Mouse (Mus musculus) neural tube, embryonic 14.5 days (tissue): ENCODE measurements around the gene Rhog. TPM values are rescaled to one million over a fixed set of nuclear protein-coding genes. Genes with fewer than 3 reads are reported as not detected.
A peak's percentile ranks its signal among the peaks of the same experiment; 100 is the strongest.
"Not testable (repeated sequence)": the region's sequence is repeated elsewhere in the genome, so short reads cannot be mapped to it uniquely, and the experiment has no call there.

ENCODE experiments used
- ATAC-seq: fragments of 200-750 bp; cut with Nextera tagmentation; 2 replicates; pipeline ENCODE4 v1.8.0; 2017; ENCODE audit warnings: low read depth, mild to moderate bottlenecking, moderate TSS enrichment, moderate library complexity
- H3K27ac ChIP-seq: fragments of 300-500 bp; sonication (generic); 2 replicates; pipeline ENCODE4 v1.5.1; 2014; ENCODE audit warnings: low read depth, mild to moderate bottlenecking, control low read depth, low read length, moderate library complexity, mixed read lengths
- H3K27me3 ChIP-seq: fragments of 300-500 bp; sonication (generic); 2 replicates; pipeline ENCODE4 v1.6.1; 2014; ENCODE audit warnings: low read length; ENCODE audit not compliant: control insufficient read depth, insufficient read depth
- H3K36me3 ChIP-seq: fragments of 300-500 bp; sonication (generic); 2 replicates; pipeline ENCODE4 v1.6.1; 2014; ENCODE audit warnings: low read length, mixed read lengths; ENCODE audit not compliant: control insufficient read depth, insufficient read depth
- H3K4me1 ChIP-seq: fragments of 300-500 bp; sonication (generic); 2 replicates; pipeline ENCODE4 v1.6.1; 2014; ENCODE audit warnings: low read length; ENCODE audit not compliant: control insufficient read depth, insufficient read depth
- H3K4me2 ChIP-seq: fragments of 300-500 bp; sonication (generic); 2 replicates; pipeline ENCODE4 v1.6.1; 2014; ENCODE audit warnings: mild to moderate bottlenecking, low read depth, low read length, control low read depth
- H3K4me3 ChIP-seq: fragments of 300-500 bp; sonication (generic); 2 replicates; pipeline ENCODE4 v1.5.1; 2014; ENCODE audit warnings: low read depth, low read length, control low read depth, mixed read lengths
- H3K9ac ChIP-seq: fragments of 300-500 bp; sonication (generic); replicated peaks from 2 replicates; pipeline ENCODE4 v1.6.1; 2014; ENCODE audit warnings: low read depth, mild to moderate bottlenecking, control low read depth, low read length, mixed read lengths
- H3K9me3 ChIP-seq: fragments of 300-500 bp; sonication (generic); 2 replicates; pipeline ENCODE4 v1.6.1; 2016; ENCODE audit warnings: low read length; ENCODE audit not compliant: control insufficient read depth
- WGBS: fragments of 180-500 bp; shearing (Covaris S2); extraction: QIAGEN DNeasy Blood & Tissue Kit; methylation state at CpG from one replicate; pipeline ENCODE4 v1.1.7; 2014; 5-methylcytosine and 5-hydroxymethylcytosine counted together
- polyA plus RNA-seq: library from polyadenylated mRNA; unstranded; fragments of >200 nt; fragmentation: Nextera tagmentation; extraction: Ambion mirVana; gene quantifications from 2 replicates; pipeline ENCODE4 v1.2.1, GENCODE M21; 2014

The Rhog gene
- polyA plus RNA-seq, 1 experiment from 2014 or later: 11.4 TPM

- 89% methylated on average over 3 of the region's 3 CpGs for WGBS
- Histone ChIP-seq H3K9ac (no peak overlapping the region), H3K4me2 (no peak overlapping the region), H3K9me3 (no peaks in the 10 kb centered on the region), H3K27me3 (peaks cover 9% of the 10 kb centered on the region; the same call in 1 of the 2 replicates), H3K4me3 (no peak overlapping the region), H3K36me3 (no peaks in the 10 kb centered on the region), H3K27ac (no peak overlapping the region), H3K4me1 (0 out of 2 replicates have a peak, but pooled peaks cover 6% of the 10 kb centered on the region)
- no peak for ATAC-seq
These were observed 16.6 kb upstream of the Rhog start for GRCm38 (mm10) chr7:102272422-102272948.

GRCm38 (mm10) chr7:102268395-102268748 lies 12.5 kb upstream of the Rhog start:
- peaks cover 9% of the 10 kb centered on the region; the same call in 1 of the 2 replicates for H3K27me3 ChIP-seq
- WGBS: 5% methylated on average over 12 of the region's 12 CpGs
- peak overlapping the region; percentile 66 for H3K9ac ChIP-seq
- H3K4me2 ChIP-seq: peak overlapping the region; percentile 95
- no peaks in the 10 kb centered on the region for H3K9me3 ChIP-seq
- peak overlapping the region; percentile 81 for H3K4me3 ChIP-seq
- H3K36me3 ChIP-seq: no peaks in the 10 kb centered on the region
- H3K27ac ChIP-seq: no peak overlapping the region
- ATAC-seq: no peak; the same call in 1 of the 2 replicates
- H3K4me1 ChIP-seq: 0 out of 2 replicates have a peak, but pooled peaks cover 6% of the 10 kb centered on the region

- H3K36me3 ChIP-seq: no peaks in the 10 kb centered on the region
- H3K9ac ChIP-seq: peak within 1 kb of the TSS; percentile 66
- H3K4me2 ChIP-seq: peak within 1 kb of the TSS; percentile 95
- peak; percentile 82 for ATAC-seq
- 1% methylated on average over 61 of the region's 73 CpGs for WGBS
- 0 out of 2 replicates have a peak, but pooled peaks cover 6% of the 10 kb centered on the region for H3K4me1 ChIP-seq
- H3K27ac ChIP-seq: no peak within 1 kb of the TSS
- peaks cover 9% of the 10 kb centered on the region; the same call in 1 of the 2 replicates for H3K27me3 ChIP-seq
- peak within 1 kb of the TSS; percentile 81 for H3K4me3 ChIP-seq
- no peaks in the 10 kb centered on the region for H3K9me3 ChIP-seq
These were observed 11.9 kb upstream of the Rhog start, which contains the start of gene Stim1 for GRCm38 (mm10) chr7:102267601-102268394. Stim1 (plus strand) TSS chr7:102267806.

GRCm38 (mm10) chr7:102267113-102267579 lies 11.3 kb upstream of the Rhog start:
- no peaks in the 10 kb centered on the region for H3K9me3 ChIP-seq
- WGBS: under 1% methylated on average over 34 of the region's 34 CpGs
- ATAC-seq: peak; percentile 93
- no peak overlapping the region for H3K27ac ChIP-seq
- peak overlapping the region; percentile 95 for H3K4me2 ChIP-seq
- peaks cover 9% of the 10 kb centered on the region; the same call in 1 of the 2 replicates for H3K27me3 ChIP-seq
- no peaks in the 10 kb centered on the region for H3K36me3 ChIP-seq
- peak overlapping the region; percentile 66 for H3K9ac ChIP-seq
- 0 out of 2 replicates have a peak, but pooled peaks cover 6% of the 10 kb centered on the region for H3K4me1 ChIP-seq
- peak overlapping the region; percentile 81 for H3K4me3 ChIP-seq

- H3K9me3 ChIP-seq: no peaks in the 10 kb centered on the region
- no peak overlapping the region for H3K27ac ChIP-seq
- H3K36me3 ChIP-seq: no peaks in the 10 kb centered on the region
- WGBS: 55% methylated on average over 14 of the region's 14 CpGs
- ATAC-seq: peak; percentile 44; the same call in 1 of the 2 replicates
- no peak overlapping the region for H3K9ac ChIP-seq
- H3K4me2 ChIP-seq: no peak overlapping the region
- H3K4me3 ChIP-seq: no peak overlapping the region
- 0 out of 2 replicates have a peak, but pooled peaks cover 6% of the 10 kb centered on the region for H3K4me1 ChIP-seq
- peaks cover 9% of the 10 kb centered on the region; the same call in 1 of the 2 replicates for H3K27me3 ChIP-seq
These were observed 10.7 kb upstream of the Rhog start for GRCm38 (mm10) chr7:102266401-102267042.

GRCm38 (mm10) chr7:102266021-102266400 lies 10.2 kb upstream of the Rhog start:
- H3K9ac ChIP-seq: not testable (repeated sequence)

GRCm38 (mm10) chr7:102263020-102263419 lies 7.2 kb upstream of the Rhog start:
- no peaks in the 10 kb centered on the region for H3K36me3 ChIP-seq
- no peak overlapping the region for H3K4me3 ChIP-seq
- no peak overlapping the region for H3K4me2 ChIP-seq
- no peak for ATAC-seq
- H3K4me1 ChIP-seq: no peaks in the 10 kb centered on the region
- H3K27me3 ChIP-seq: peaks cover 4% of the 10 kb centered on the region; the same call in 1 of the 2 replicates
- H3K9ac ChIP-seq: no peak overlapping the region
- no peak overlapping the region for H3K27ac ChIP-seq
- no peaks in the 10 kb centered on the region for H3K9me3 ChIP-seq
- WGBS: 95% methylated on average over 2 of the region's 2 CpGs

More at GRCm38 (mm10) chr7:102266021-102266400, 10.2 kb upstream of the Rhog start:
- not testable (repeated sequence) for H3K4me1 ChIP-seq, H3K27me3 ChIP-seq, H3K9me3 ChIP-seq, H3K4me2 ChIP-seq, H3K27ac ChIP-seq, H3K36me3 ChIP-seq, ATAC-seq, H3K4me3 ChIP-seq
- WGBS: 96% methylated on average over 10 of the region's 10 CpGs

GRCm38 (mm10) chr7:102260518-102260917 lies 4.7 kb upstream of the Rhog start:
- Histone ChIP-seq H3K36me3 (no peaks in the 10 kb centered on the region), H3K27ac (no peak overlapping the region), H3K9ac (no peak overlapping the region), H3K4me2 (no peak overlapping the region), H3K4me3 (no peak overlapping the region), H3K4me1 (no peaks in the 10 kb centered on the region), H3K9me3 (no peaks in the 10 kb centered on the region), H3K27me3 (no peaks in the 10 kb centered on the region)
- no peak for ATAC-seq
- WGBS: 91% methylated on average over 1 of the region's 1 CpGs
